Mouse (Mus musculus) thymus, adult 2 months (tissue): ENCODE measurements around the gene B3glct.

Source experiments
- CTCF ChIP-seq: fragments of 200-500 bp; IDR thresholded peaks from 2 replicates; pipeline ENCODE4 v1.5.1; 2012; ENCODE audit warnings: mild to moderate bottlenecking, control low read depth, low read length, moderate library complexity, borderline replicate concordance; ENCODE audit not compliant: control insufficient read depth, poor library complexity, insufficient read depth; ENCODE audit errors: extremely low read depth
- POLR2A ChIP-seq: fragments of 200-500 bp; IDR thresholded peaks from 2 replicates; pipeline ENCODE4 v1.6.1; 2012; ENCODE audit warnings: mild to moderate bottlenecking, low read length, control low read depth, moderate library complexity; ENCODE audit not compliant: control insufficient read depth, poor library complexity, insufficient read depth; ENCODE audit errors: extremely low read depth

- TF ChIP-seq POLR2A (no peak), CTCF (no peak)
Observed at GRCm38 (mm10) chr5:149790087-149790486, 112.1 kb downstream of the B3glct start.
